Mouse (Mus musculus): ENCODE measurements around the gene Nudt4. TPM values are rescaled to one million over a fixed set of nuclear protein-coding genes. Genes with fewer than 3 reads are reported as not detected.
A peak's percentile ranks its signal among the peaks of the same experiment; 100 is the strongest.

Nudt4 gene
- total RNA-seq, 2 experiments from 2014 or later, result 140 to 145 TPM

DNA sequence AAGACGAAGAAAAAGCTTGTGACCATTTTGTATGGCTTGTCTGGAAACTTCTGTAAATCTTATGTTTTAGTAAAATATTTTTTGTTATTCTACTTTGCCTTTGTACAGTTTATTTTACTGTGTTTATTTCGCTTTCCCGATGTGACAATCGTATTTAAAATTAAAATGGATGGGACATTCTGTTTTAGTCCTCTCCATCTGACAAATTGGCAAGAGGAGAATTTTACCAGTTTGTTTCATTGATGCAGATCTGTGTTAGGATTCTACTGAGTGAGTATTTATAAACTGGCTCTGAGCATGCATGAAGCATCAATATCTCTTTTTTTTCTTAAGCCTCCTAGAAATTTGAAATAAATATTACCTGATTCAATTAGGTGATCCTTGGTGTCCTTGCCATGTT is 21.0 kb downstream of the Nudt4 start:
- DNase-seq (ENCODE audit: low spot score in 2 of 2), result no peak

DNA sequence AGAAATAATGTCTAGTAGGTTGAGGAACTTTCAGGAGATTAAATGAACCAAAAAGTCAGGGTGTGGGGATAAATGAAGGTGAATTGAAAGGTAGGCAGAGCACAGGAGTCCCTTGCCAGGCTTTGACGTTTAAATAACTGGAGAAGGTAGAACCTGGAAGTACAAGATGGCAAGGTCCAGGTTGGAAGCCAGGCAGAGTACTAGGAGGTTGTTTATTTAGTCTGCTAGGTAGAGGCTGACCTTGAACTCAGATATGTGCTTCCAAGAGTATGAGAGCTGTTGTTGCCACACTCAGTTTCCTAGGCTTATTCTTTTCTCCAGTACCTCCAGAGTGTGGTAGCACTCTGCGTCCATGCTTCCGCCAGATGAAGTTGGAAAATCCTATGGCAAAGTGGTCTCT is 24.1 kb downstream of the Nudt4 start:
- no peak for DNase-seq (ENCODE audit: low spot score in 2 of 2)

DNA sequence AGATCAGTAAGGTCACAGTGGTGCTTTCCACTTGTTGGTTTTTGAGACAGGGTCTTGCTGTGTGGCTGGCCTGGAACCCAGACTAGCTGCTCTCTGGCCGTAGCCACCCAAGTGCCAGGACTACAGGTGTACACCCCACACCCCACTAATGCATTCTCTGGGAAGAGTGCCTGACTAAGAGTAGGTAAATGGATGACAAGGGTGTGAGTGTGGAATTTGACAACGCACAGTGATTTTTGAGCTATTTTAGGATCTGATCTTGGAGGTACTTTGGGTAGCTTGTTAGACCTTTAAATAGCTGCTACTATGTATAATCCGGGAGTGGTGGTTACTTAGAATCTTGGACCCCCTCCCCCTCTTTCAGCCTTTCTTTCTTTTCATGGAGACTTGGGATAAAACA is 24.7 kb downstream of the Nudt4 start:
- no peak for DNase-seq (ENCODE audit: low spot score in 2 of 2)

- no peak for DNase-seq (ENCODE audit: low spot score in 2 of 2)
Measured at GRCm38 (mm10) chr10:95536222-95536541, 27.8 kb downstream of the Nudt4 start.

- no peak for DNase-seq (ENCODE audit: low spot score in 2 of 2)
Measured at GRCm38 (mm10) chr10:95535399-95536221, 28.3 kb downstream of the Nudt4 start.

GRCm38 (mm10) chr10:95533382-95533781 is 30.6 kb downstream of the Nudt4 start:
- DNase-seq (ENCODE audit: low spot score in 2 of 2), result no peak

DNA sequence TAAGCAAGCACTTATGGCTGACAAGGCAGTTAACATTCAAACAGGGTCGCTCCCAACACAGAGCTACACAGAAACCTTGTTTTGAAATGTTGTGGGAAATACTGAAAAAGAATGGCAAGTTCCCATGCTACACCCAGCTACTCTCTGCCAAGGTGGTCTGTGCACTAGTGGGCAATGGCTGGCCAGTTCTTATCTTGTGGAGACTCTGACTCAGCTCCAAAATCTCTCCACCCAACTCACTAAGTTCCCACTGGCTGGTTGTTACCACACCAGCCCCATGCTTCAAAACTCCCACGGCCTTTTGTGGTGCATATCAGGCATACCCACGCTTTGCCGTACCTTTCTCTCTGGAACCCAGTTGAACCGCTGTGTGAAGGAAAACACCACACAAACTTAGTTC is 31.0 kb downstream of the Nudt4 start:
- DNase-seq (ENCODE audit: low spot score in 2 of 2), result no peak

DNA sequence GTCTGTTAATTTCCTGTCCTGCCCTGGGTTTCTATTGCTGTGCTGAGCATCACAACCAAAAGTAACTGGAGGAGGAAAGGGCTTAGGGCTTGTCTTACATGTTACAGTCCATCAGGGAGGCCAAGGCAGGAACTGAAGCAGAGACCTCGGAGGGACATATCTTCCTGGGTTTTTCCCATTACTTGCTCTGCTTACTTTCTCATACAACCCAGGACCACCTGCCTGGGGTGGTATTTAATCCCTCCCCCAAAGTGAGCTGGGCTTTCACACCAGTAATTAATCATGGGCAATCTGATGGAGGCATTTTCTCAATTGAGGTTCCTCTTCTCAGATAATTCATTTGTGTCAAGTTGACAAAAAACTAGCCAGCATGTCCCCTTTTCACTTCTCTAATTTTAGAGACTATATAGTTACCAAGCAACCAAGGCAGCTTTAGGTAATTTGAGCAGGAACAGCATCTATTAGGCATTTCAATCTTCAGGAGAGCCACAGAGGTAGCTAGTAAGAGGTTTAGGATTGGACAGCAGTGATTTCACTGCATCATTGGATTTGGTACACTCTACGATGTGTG is 33.3 kb downstream of the Nudt4 start:
- DNase-seq (ENCODE audit: low spot score in 2 of 2), result no peak

GRCm38 (mm10) chr10:95526495-95527122 is 37.3 kb downstream of the Nudt4 start:
- no peak for DNase-seq (ENCODE audit: low spot score in 2 of 2)

GRCm38 (mm10) chr10:95525871-95526270 is 38.1 kb downstream of the Nudt4 start:
- DNase-seq (ENCODE audit: low spot score in 2 of 2), result no peak

DNA sequence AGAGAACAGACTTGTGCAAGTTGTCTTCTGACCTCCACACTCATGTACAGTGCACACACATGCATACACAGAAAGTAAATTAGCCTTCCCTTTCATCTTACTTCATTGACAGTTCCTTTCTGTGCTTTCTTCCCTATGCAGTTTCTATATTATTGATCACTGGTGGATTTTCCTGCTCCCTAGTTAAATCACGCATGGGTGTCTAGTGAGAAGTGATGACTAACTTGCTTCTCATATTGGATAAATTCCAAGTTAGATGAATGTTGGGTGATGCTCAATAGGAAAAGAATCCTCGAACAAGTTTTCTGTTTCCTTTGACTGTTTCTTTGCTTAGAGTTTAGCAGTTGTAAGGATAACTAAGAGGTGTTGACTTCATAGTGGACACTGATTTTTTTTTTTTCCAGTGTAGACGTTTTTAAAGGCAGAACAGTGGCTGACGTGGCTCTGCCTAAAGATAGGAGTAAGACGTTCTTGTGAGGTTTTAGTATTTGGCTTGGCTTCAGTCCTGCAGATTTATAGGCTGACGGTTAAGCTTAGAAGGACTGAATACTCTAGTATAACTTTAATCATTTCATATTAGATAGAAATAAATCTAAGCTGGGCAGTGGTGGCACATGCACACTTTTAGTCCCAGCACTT is 38.8 kb downstream of the Nudt4 start:
- no peak for DNase-seq (ENCODE audit: low spot score in 2 of 2)

GRCm38 (mm10) chr10:95517656-95518055 is 46.3 kb downstream of the Nudt4 start:
- DNase-seq (ENCODE audit: low spot score in 2 of 2), result no peak

GRCm38 (mm10) chr10:95515293-95515931 is 48.5 kb downstream of the Nudt4 start:
- DNase-seq (ENCODE audit: low spot score in 2 of 2), result peak in 1 of 2 experiments; percentile 17

- peak; percentile 98 to 99 for DNase-seq (ENCODE audit: low spot score in 2 of 2)
Measured at GRCm38 (mm10) chr10:95514656-95515292, 49.2 kb downstream of the Nudt4 start, which contains the start of gene Ube2n. Gene Ube2n, plus strand, starts transcription at chr10:95515145.

GRCm38 (mm10) chr10:95513768-95514556 is 50.0 kb downstream of the Nudt4 start:
- peak in 1 of 2 experiments; percentile 8 for DNase-seq (ENCODE audit: low spot score in 2 of 2)

- DNase-seq (ENCODE audit: low spot score in 2 of 2), result no peak
Measured at GRCm38 (mm10) chr10:95512635-95513034, 51.3 kb downstream of the Nudt4 start.

GRCm38 (mm10) chr10:95509263-95509662 is 54.7 kb downstream of the Nudt4 start:
- DNase-seq (ENCODE audit: low spot score in 2 of 2), result no peak

GRCm38 (mm10) chr10:95508793-95509192 is 55.2 kb downstream of the Nudt4 start:
- DNase-seq (ENCODE audit: low spot score in 2 of 2), result no peak

GRCm38 (mm10) chr10:95508126-95508525 is 55.8 kb downstream of the Nudt4 start:
- no peak for DNase-seq (ENCODE audit: low spot score in 2 of 2)

GRCm38 (mm10) chr10:95504341-95504740 is 59.6 kb downstream of the Nudt4 start:
- no peak for DNase-seq (ENCODE audit: low spot score in 2 of 2)
